Mouse (Mus musculus): ENCODE measurements around the gene Auh. TPM values are rescaled to one million over a fixed set of nuclear protein-coding genes. Genes with fewer than 3 reads are reported as not detected.
A peak's percentile ranks its signal among the peaks of the same experiment; 100 is the strongest.

Gene Auh
- polyA plus RNA-seq, 1 experiment from 2014 or later = 44.3 TPM

DNA sequence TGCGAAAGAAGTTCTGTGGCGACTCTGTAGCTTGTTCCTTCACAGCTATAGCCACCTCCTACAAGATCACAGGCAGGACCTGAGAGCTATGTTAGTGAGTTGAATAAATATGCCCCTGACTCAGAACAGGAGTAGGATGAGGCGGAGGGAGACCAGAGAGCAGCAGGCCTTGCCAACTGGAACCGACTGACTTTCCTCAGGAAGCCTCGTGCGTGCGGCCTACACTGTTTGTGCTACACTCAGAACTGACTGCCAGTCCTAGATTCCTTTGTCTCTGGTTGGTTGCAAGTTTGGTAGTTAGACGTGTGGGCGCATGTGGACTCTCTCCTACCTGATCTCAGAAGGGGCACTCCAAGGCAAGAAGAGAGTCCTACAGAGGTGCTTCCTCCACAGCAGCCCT, 50.2 kb downstream of the Auh start:
- Histone ChIP-seq H3K9me3 (ENCODE audit: control insufficient read depth, low read length) (no peaks in the 10 kb centered on the region), H3K9ac (ENCODE audit: low read depth, low read length) (no peak overlapping the region), H3K4me2 (replicated peaks; ENCODE audit: low read depth, low read length) (no peak overlapping the region), H3K36me3 (ENCODE audit: control insufficient read depth, insufficient read depth, low read length) (no peaks in the 10 kb centered on the region), H3K27me3 (ENCODE audit: control insufficient read depth, insufficient read depth, low read length) (no peaks in the 10 kb centered on the region), H3K4me1 (replicated peaks; ENCODE audit: control insufficient read depth, insufficient read depth, low read length) (no peaks in the 10 kb centered on the region), H3K27ac (ENCODE audit: low read depth, low read length) (no peak overlapping the region), H3K4me3 (ENCODE audit: low read depth, low read length) (no peak overlapping the region)
- 80% methylated on average over 9 of the region's 9 CpGs for WGBS
- DNase-seq (ENCODE audit: low spot score) (no peak), ATAC-seq (ENCODE audit: low FRiP score) (no peak)

DNA sequence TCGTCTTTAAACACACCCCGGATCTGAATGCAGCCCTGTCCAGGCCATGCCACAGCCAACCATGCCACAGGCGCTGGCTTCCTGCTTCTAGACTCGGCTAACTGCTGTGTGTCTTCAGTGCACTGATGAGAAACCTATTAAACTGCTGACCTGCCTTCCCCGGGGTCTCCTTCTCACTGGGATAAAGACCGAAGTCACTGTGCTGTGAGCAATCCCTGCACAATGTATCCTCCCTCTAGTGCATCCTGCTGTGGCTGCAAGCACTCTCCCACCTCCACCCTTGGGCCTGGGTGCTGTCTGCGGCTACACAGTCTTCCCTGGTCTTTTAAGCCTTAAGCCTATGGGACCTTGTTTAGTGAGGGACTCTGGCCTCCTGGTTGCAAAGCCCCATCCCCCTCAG, 50.7 kb downstream of the Auh start:
- Histone ChIP-seq H3K4me2 (replicated peaks; ENCODE audit: low read depth, low read length) (no peak overlapping the region), H3K36me3 (ENCODE audit: control insufficient read depth, insufficient read depth, low read length) (no peaks in the 10 kb centered on the region), H3K27me3 (ENCODE audit: control insufficient read depth, insufficient read depth, low read length) (no peaks in the 10 kb centered on the region), H3K4me3 (ENCODE audit: low read depth, low read length) (no peak overlapping the region), H3K27ac (ENCODE audit: low read depth, low read length) (no peak overlapping the region), H3K4me1 (replicated peaks; ENCODE audit: control insufficient read depth, insufficient read depth, low read length) (no peaks in the 10 kb centered on the region), H3K9me3 (ENCODE audit: control insufficient read depth, low read length) (no peaks in the 10 kb centered on the region), H3K9ac (ENCODE audit: low read depth, low read length) (no peak overlapping the region)
- DNase-seq (ENCODE audit: low spot score) (no peak), ATAC-seq (ENCODE audit: low FRiP score) (no peak)
- 56% methylated on average over 7 of the region's 7 CpGs for WGBS

DNA sequence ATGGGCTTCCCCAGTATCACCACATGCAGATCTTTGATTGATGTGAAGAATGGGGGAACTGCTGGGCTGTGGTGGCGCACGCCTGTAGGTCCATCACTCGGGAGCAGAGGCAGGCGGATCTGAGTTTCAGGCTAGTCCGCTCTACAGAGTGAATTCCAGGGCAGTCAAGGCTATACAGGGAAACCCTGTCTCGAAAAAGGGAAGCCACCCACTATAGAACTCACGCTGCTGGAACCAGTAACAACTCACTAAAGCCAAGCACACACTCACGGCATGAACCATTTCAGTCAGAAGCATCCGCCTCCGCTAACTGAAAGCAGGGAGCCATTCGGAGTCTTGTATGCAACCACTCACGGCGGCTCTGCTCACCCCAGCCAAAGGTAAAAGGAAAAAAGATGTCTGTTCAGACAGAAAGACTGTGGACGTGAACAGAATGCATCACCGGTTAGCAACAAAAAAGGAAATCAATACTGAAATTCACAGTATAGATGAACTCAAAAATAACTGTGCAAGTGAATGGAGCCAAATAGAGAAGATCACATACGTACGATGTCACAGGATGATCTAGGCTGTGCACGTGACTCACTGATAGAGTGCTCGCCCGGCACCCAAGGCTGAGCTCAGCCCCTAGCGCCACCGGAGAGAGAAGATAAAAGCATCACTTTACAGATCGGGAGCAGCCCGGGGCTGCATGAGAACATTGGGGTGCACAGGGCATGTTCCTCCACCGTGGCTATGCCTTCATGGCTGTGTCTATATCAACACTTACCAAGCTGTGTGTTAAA, 53.7 kb downstream of the Auh start:
- 75% methylated on average over 25 of the region's 25 CpGs for WGBS
- Histone ChIP-seq H3K27me3 (ENCODE audit: control insufficient read depth, insufficient read depth, low read length) (no peaks in the 10 kb centered on the region), H3K27ac (ENCODE audit: low read depth, low read length) (no peak overlapping the region), H3K4me1 (replicated peaks; ENCODE audit: control insufficient read depth, insufficient read depth, low read length) (no peaks in the 10 kb centered on the region), H3K4me2 (replicated peaks; ENCODE audit: low read depth, low read length) (no peak overlapping the region), H3K9me3 (ENCODE audit: control insufficient read depth, low read length) (no peaks in the 10 kb centered on the region), H3K9ac (ENCODE audit: low read depth, low read length) (no peak overlapping the region), H3K4me3 (ENCODE audit: low read depth, low read length) (no peak overlapping the region), H3K36me3 (ENCODE audit: control insufficient read depth, insufficient read depth, low read length) (no peaks in the 10 kb centered on the region)
- DNase-seq (ENCODE audit: low spot score) (no peak), ATAC-seq (ENCODE audit: low FRiP score) (no peak)

DNA sequence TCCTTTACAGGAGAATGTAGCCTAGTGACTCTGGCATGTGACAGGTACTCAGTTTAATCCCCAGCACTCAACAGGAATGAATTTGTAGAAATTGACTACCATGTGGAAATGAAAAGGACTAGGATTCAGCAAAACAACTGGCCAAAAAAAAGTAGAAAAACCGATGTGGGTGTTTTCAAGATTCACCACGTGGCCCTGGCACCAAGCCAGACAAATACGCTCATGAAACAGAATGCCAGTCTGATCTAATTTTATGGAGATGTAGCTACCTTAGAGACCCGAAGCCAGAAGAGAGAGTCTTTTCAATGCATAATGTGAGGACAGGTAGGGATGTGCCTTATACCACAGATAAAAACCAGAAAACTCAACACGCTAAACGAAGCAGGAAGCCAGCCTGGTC, 54.4 kb downstream of the Auh start:
- DNase-seq (ENCODE audit: low spot score) (no peak), ATAC-seq (ENCODE audit: low FRiP score) (no peak)
- WGBS = 92% methylated on average over 6 of the region's 6 CpGs
- H3K36me3 ChIP-seq (ENCODE audit: control insufficient read depth, insufficient read depth, low read length) = no peaks in the 10 kb centered on the region
- H3K4me3 ChIP-seq (ENCODE audit: low read depth, low read length) = no peak overlapping the region
- no peak overlapping the region for H3K27ac ChIP-seq (ENCODE audit: low read depth, low read length)
- no peaks in the 10 kb centered on the region for H3K27me3 ChIP-seq (ENCODE audit: control insufficient read depth, insufficient read depth, low read length)
- no peak overlapping the region for H3K4me2 ChIP-seq (replicated peaks; ENCODE audit: low read depth, low read length)
- no peak overlapping the region for H3K9ac ChIP-seq (ENCODE audit: low read depth, low read length)
- no peaks in the 10 kb centered on the region for H3K4me1 ChIP-seq (replicated peaks; ENCODE audit: control insufficient read depth, insufficient read depth, low read length)
- no peaks in the 10 kb centered on the region for H3K9me3 ChIP-seq (ENCODE audit: control insufficient read depth, low read length)

DNA sequence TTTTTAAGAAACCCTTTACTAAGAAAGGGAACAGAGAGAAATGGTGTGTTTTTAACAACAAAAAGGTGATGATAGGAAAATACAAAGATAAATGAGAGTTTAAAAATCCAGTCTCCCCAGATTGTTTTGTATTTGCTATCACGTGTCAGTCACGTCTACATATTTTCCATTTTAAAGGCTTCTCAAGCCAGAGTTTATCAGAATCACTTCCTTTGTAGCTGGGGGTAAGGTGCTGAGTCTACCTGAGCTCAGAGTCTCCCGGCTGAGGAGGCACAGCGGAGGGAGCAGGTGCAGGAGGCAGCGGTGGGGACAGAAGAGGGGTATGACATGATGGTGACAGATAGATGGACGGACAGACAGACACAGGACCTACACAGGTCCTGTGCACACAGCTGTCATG, 55.1 kb downstream of the Auh start:
- H3K9ac ChIP-seq (ENCODE audit: low read depth, low read length) = no peak overlapping the region
- H3K4me2 ChIP-seq (replicated peaks; ENCODE audit: low read depth, low read length) = no peak overlapping the region
- H3K27me3 ChIP-seq (ENCODE audit: control insufficient read depth, insufficient read depth, low read length) = no peaks in the 10 kb centered on the region
- H3K4me3 ChIP-seq (ENCODE audit: low read depth, low read length) = no peak overlapping the region
- no peaks in the 10 kb centered on the region for H3K9me3 ChIP-seq (ENCODE audit: control insufficient read depth, low read length)
- no peak for ATAC-seq (ENCODE audit: low FRiP score)
- H3K27ac ChIP-seq (ENCODE audit: low read depth, low read length) = no peak overlapping the region
- no peak for DNase-seq (ENCODE audit: low spot score)
- H3K4me1 ChIP-seq (replicated peaks; ENCODE audit: control insufficient read depth, insufficient read depth, low read length) = no peaks in the 10 kb centered on the region
- no peaks in the 10 kb centered on the region for H3K36me3 ChIP-seq (ENCODE audit: control insufficient read depth, insufficient read depth, low read length)
- WGBS = 87% methylated on average over 6 of the region's 6 CpGs

DNA sequence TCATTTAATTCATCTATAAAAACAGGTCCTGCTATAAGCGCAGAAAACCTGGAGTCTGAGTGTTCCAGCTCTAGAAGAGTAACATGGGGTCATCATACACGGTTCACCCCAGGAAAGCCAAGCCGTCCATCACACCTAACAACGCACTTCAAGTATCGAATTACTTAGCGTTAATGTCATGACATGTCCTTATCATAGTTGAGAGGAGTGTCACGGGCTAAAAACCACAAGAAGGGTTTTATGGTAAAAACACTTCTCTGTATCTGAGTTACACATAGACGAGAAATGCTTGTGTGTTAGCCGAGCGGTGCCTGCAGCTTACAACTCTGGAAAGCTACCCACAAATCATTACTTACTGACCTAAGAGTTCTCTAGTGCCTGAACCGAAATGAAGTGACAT, 55.6 kb downstream of the Auh start:
- no peak for ATAC-seq (ENCODE audit: low FRiP score)
- no peak overlapping the region for H3K4me2 ChIP-seq (replicated peaks; ENCODE audit: low read depth, low read length)
- no peaks in the 10 kb centered on the region for H3K36me3 ChIP-seq (ENCODE audit: control insufficient read depth, insufficient read depth, low read length)
- DNase-seq (ENCODE audit: low spot score) = no peak
- H3K4me1 ChIP-seq (replicated peaks; ENCODE audit: control insufficient read depth, insufficient read depth, low read length) = no peaks in the 10 kb centered on the region
- no peaks in the 10 kb centered on the region for H3K27me3 ChIP-seq (ENCODE audit: control insufficient read depth, insufficient read depth, low read length)
- H3K27ac ChIP-seq (ENCODE audit: low read depth, low read length) = no peak overlapping the region
- no peaks in the 10 kb centered on the region for H3K9me3 ChIP-seq (ENCODE audit: control insufficient read depth, low read length)
- WGBS = 87% methylated on average over 11 of the region's 11 CpGs
- H3K4me3 ChIP-seq (ENCODE audit: low read depth, low read length) = no peak overlapping the region
- H3K9ac ChIP-seq (ENCODE audit: low read depth, low read length) = no peak overlapping the region

DNA sequence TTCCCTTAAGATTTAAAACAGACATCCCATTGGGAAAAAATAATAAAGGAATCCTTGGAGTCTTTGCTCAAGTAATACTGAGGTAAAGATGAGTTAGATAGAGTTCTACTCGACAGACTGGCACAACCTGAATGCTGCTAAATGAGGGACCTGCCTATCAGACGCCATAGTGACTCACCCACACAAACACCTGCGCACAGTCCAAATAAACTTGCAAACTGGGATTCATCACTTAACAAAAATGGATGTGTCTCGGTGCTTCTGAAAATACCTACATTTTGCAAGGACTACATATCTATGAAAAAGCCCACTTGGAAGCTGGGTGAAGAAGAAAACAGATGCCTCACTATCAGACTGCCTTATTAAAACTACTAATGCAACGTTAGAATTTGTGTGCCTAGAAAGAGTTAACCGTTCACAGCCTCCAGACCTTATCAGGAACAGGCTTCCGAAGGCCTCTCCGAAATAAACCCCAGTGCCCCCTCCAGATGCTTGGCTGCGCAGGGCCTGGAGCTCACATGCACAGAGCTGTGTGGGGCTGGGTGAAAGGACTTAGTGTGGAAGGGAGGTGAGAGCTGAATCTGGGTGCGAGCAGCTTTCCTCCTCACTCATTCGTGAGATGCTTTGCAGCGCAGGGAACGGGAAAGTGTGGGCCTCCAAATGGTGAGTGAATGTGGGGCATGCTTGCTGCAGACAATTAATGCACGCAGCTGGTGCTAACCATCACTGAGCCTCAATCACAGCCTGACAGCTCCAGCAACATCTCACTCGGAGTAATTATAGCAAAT, 63.3 kb downstream of the Auh start:
- H3K9ac ChIP-seq (ENCODE audit: low read depth, low read length) = no peak overlapping the region
- no peaks in the 10 kb centered on the region for H3K4me1 ChIP-seq (replicated peaks; ENCODE audit: control insufficient read depth, insufficient read depth, low read length)
- no peak overlapping the region for H3K27ac ChIP-seq (ENCODE audit: low read depth, low read length)
- 62% methylated on average over 15 of the region's 15 CpGs for WGBS
- no peak overlapping the region for H3K4me3 ChIP-seq (ENCODE audit: low read depth, low read length)
- H3K27me3 ChIP-seq (ENCODE audit: control insufficient read depth, insufficient read depth, low read length) = no peaks in the 10 kb centered on the region
- peak; percentile 13 for DNase-seq (ENCODE audit: low spot score)
- H3K4me2 ChIP-seq (replicated peaks; ENCODE audit: low read depth, low read length) = no peak overlapping the region
- H3K9me3 ChIP-seq (ENCODE audit: control insufficient read depth, low read length) = no peaks in the 10 kb centered on the region
- ATAC-seq (ENCODE audit: low FRiP score) = no peak
- H3K36me3 ChIP-seq (ENCODE audit: control insufficient read depth, insufficient read depth, low read length) = no peaks in the 10 kb centered on the region

DNA sequence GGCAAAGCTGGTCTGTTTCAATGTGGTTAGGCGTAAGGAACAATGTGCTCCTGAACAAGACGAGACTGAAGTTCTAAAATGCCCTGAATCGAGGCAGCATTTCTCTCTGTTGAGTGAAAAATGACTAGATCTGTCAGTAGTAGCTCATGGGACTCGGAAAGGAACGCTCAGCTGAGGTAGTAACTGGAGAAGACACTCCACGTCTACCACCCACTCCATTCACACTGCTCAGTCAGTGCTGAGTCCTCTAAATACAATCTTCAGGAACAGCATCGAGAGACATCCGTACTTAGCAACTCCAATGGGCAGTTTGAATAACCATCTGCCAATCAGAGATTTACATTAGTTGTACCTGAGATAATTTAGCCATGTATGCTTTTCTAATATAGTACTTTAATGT, 66.0 kb downstream of the Auh start:
- DNase-seq (ENCODE audit: low spot score) = no peak
- no peak overlapping the region for H3K9ac ChIP-seq (ENCODE audit: low read depth, low read length)
- H3K9me3 ChIP-seq (ENCODE audit: control insufficient read depth, low read length) = no peaks in the 10 kb centered on the region
- H3K4me3 ChIP-seq (ENCODE audit: low read depth, low read length) = no peak overlapping the region
- no peaks in the 10 kb centered on the region for H3K27me3 ChIP-seq (ENCODE audit: control insufficient read depth, insufficient read depth, low read length)
- H3K36me3 ChIP-seq (ENCODE audit: control insufficient read depth, insufficient read depth, low read length) = no peaks in the 10 kb centered on the region
- no peak overlapping the region for H3K4me2 ChIP-seq (replicated peaks; ENCODE audit: low read depth, low read length)
- no peaks in the 10 kb centered on the region for H3K4me1 ChIP-seq (replicated peaks; ENCODE audit: control insufficient read depth, insufficient read depth, low read length)
- no peak for ATAC-seq (ENCODE audit: low FRiP score)
- no peak overlapping the region for H3K27ac ChIP-seq (ENCODE audit: low read depth, low read length)
- 84% methylated on average over 8 of the region's 8 CpGs for WGBS

All from hindbrain, embryonic 11.5 days (tissue).